Mouse (Mus musculus) forebrain, embryonic 11.5 days (tissue): ENCODE data around the gene Scamp4. TPM values are rescaled to one million over a fixed set of nuclear protein-coding genes. Genes with fewer than 3 reads are reported as not detected.

Experiments used
- ATAC-seq: fragments of 200-750 bp; cut with Nextera tagmentation; replicated peaks from 2 replicates; pipeline ENCODE4 v1.8.0; 2017; ENCODE audit warnings: moderate TSS enrichment; ENCODE audit not compliant: low FRiP score
- DNase-seq: peaks from one replicate; pipeline ENCODE4 v3.0.0-alpha.2; 2017; ENCODE audit warnings: low spot score
- H3K27ac ChIP-seq: fragments of 300-500 bp; sonication (generic); 2 replicates; pipeline ENCODE4 v1.5.1; 2014; ENCODE audit warnings: low read depth, low read length
- H3K27me3 ChIP-seq: fragments of 300-500 bp; sonication (generic); 2 replicates; pipeline ENCODE4 v1.6.1; 2014; ENCODE audit warnings: mild to moderate bottlenecking, low read length, mixed read lengths; ENCODE audit not compliant: control insufficient read depth, insufficient read depth
- H3K36me3 ChIP-seq: fragments of 300-500 bp; sonication (generic); 2 replicates; pipeline ENCODE4 v1.6.1; 2014; ENCODE audit warnings: mild to moderate bottlenecking, low read length, moderate library complexity, mixed read lengths; ENCODE audit not compliant: control insufficient read depth, insufficient read depth
- H3K4me1 ChIP-seq: fragments of 300-500 bp; sonication (generic); replicated peaks from 2 replicates; pipeline ENCODE4 v1.6.1; 2014; ENCODE audit warnings: low read length, mixed read lengths; ENCODE audit not compliant: control insufficient read depth, insufficient read depth
- H3K4me2 ChIP-seq: fragments of 300-500 bp; sonication (generic); 2 replicates; pipeline ENCODE4 v1.6.1; 2014; ENCODE audit warnings: low read depth, mild to moderate bottlenecking, low read length, moderate library complexity, mixed read lengths; ENCODE audit not compliant: severe bottlenecking
- H3K4me3 ChIP-seq: fragments of 300-500 bp; sonication (generic); 2 replicates; pipeline ENCODE4 v1.5.1; 2014; ENCODE audit warnings: low read depth, low read length
- H3K9ac ChIP-seq: fragments of 300-500 bp; sonication (generic); 2 replicates; pipeline ENCODE4 v1.6.1; 2014; ENCODE audit warnings: low read length
- H3K9me3 ChIP-seq: fragments of 300-500 bp; sonication (generic); 2 replicates; pipeline ENCODE4 v1.6.1; 2016; ENCODE audit warnings: low read length, mixed read lengths; ENCODE audit not compliant: control insufficient read depth
- WGBS: fragments of 180-500 bp; shearing (Covaris S2); extraction: QIAGEN DNeasy Blood & Tissue Kit; methylation state at CpG from one replicate; pipeline ENCODE4 v1.1.7; 2014; 5-methylcytosine and 5-hydroxymethylcytosine counted together
- polyA plus RNA-seq: library from polyadenylated mRNA; unstranded; fragments of >200 nt; fragmentation: Nextera tagmentation; extraction: Ambion mirVana; gene quantifications from 2 replicates; pipeline ENCODE4 v1.2.1, GENCODE M21; 2014

Gene Scamp4
- polyA plus RNA-seq, 1 experiment from 2014 or later: 67.7 TPM

GRCm38 (mm10) chr10:80585581-80585980 is 17.1 kb upstream of the Scamp4 start:
- H3K4me3 ChIP-seq: no peak overlapping the region
- H3K4me1 ChIP-seq: peaks cover 14% of the 10 kb centered on the region
- ATAC-seq: no peak
- 93% methylated on average over 8 of the region's 8 CpGs for WGBS
- no peaks in the 10 kb centered on the region; the same call in 1 of the 2 replicates for H3K36me3 ChIP-seq
- H3K9ac ChIP-seq: no peak overlapping the region
- H3K27me3 ChIP-seq: no peaks in the 10 kb centered on the region
- no peaks in the 10 kb centered on the region for H3K9me3 ChIP-seq
- H3K27ac ChIP-seq: no peak overlapping the region
- H3K4me2 ChIP-seq: no peak overlapping the region
- no peak for DNase-seq

GRCm38 (mm10) chr10:80586407-80587304 is 16.0 kb upstream of the Scamp4 start:
- DNase-seq (peak; percentile 52), ATAC-seq (no peak)
- Histone ChIP-seq H3K9me3 (no peaks in the 10 kb centered on the region), H3K9ac (no peak overlapping the region), H3K27me3 (no peaks in the 10 kb centered on the region), H3K36me3 (no peaks in the 10 kb centered on the region; the same call in 1 of the 2 replicates), H3K27ac (0 out of 2 replicates have a peak overlapping the region, but pooled peaks have one; percentile 31), H3K4me1 (peaks cover 14% of the 10 kb centered on the region), H3K4me2 (no peak overlapping the region), H3K4me3 (no peak overlapping the region)
- 93% methylated on average over 51 of the region's 51 CpGs for WGBS

GRCm38 (mm10) chr10:80587305-80587657 is 15.4 kb upstream of the Scamp4 start:
- H3K27ac ChIP-seq: no peak overlapping the region
- DNase-seq (peak; percentile 56), ATAC-seq (no peak)
- H3K9ac ChIP-seq: no peak overlapping the region
- H3K9me3 ChIP-seq: no peaks in the 10 kb centered on the region
- H3K27me3 ChIP-seq: no peaks in the 10 kb centered on the region
- H3K4me1 ChIP-seq: peaks cover 14% of the 10 kb centered on the region
- no peaks in the 10 kb centered on the region; the same call in 1 of the 2 replicates for H3K36me3 ChIP-seq
- WGBS: 62% methylated on average over 4 of the region's 4 CpGs
- H3K4me3 ChIP-seq: no peak overlapping the region
- no peak overlapping the region for H3K4me2 ChIP-seq

GRCm38 (mm10) chr10:80589127-80589878 is 13.4 kb upstream of the Scamp4 start:
- H3K27me3 ChIP-seq: no peaks in the 10 kb centered on the region
- H3K4me2 ChIP-seq: peak overlapping the region; percentile 93
- no peak overlapping the region for H3K27ac ChIP-seq
- H3K36me3 ChIP-seq: no peaks in the 10 kb centered on the region; the same call in 1 of the 2 replicates
- WGBS: 22% methylated on average over 12 of the region's 12 CpGs
- H3K9me3 ChIP-seq: no peaks in the 10 kb centered on the region
- DNase-seq (peak; percentile 50), ATAC-seq (no peak)
- H3K9ac ChIP-seq: peak overlapping the region; percentile 85
- peak overlapping the region; percentile 95 for H3K4me3 ChIP-seq
- peaks cover 14% of the 10 kb centered on the region for H3K4me1 ChIP-seq

GRCm38 (mm10) chr10:80589879-80590854 is 12.5 kb upstream of the Scamp4 start, which contains the start of gene Abhd17a:
TSS of gene Abhd17a (minus strand) at chr10:80590341.
- Histone ChIP-seq H3K9ac (peak within 1 kb of the TSS; percentile 85), H3K9me3 (no peaks in the 10 kb centered on the region), H3K4me3 (peak within 1 kb of the TSS; percentile 95), H3K27me3 (no peaks in the 10 kb centered on the region), H3K4me1 (peaks cover 14% of the 10 kb centered on the region), H3K36me3 (no peaks in the 10 kb centered on the region; the same call in 1 of the 2 replicates), H3K4me2 (peak within 1 kb of the TSS; percentile 93), H3K27ac (no peak within 1 kb of the TSS)
- DNase-seq (peak; percentile 97), ATAC-seq (peak; percentile 97)
- under 1% methylated on average over 70 of the region's 73 CpGs for WGBS

- ATAC-seq (no peak), DNase-seq (no peak)
- no peaks in the 10 kb centered on the region for H3K36me3 ChIP-seq
- 42% methylated on average over 4 of the region's 4 CpGs for WGBS
- no peak overlapping the region for H3K9ac ChIP-seq
- H3K4me3 ChIP-seq: no peak overlapping the region
- no peak overlapping the region for H3K4me2 ChIP-seq
- no peaks in the 10 kb centered on the region for H3K4me1 ChIP-seq
- H3K9me3 ChIP-seq: no peaks in the 10 kb centered on the region
- H3K27ac ChIP-seq: no peak overlapping the region
- H3K27me3 ChIP-seq: no peaks in the 10 kb centered on the region
These were observed 6.4 kb upstream of the Scamp4 start for GRCm38 (mm10) chr10:80596318-80596717.

- H3K9me3 ChIP-seq: no peaks in the 10 kb centered on the region
- WGBS: 34% methylated on average over 7 of the region's 7 CpGs
- peak overlapping the region; percentile 67 for H3K9ac ChIP-seq
- H3K36me3 ChIP-seq: no peaks in the 10 kb centered on the region; the same call in 1 of the 2 replicates
- H3K27me3 ChIP-seq: no peaks in the 10 kb centered on the region
- DNase-seq (no peak), ATAC-seq (peak; percentile 39)
- peaks cover 9% of the 10 kb centered on the region for H3K4me1 ChIP-seq
- peak overlapping the region; percentile 75 for H3K4me3 ChIP-seq
- H3K4me2 ChIP-seq: peak overlapping the region; percentile 89
- peak overlapping the region; percentile 58 for H3K27ac ChIP-seq
These were observed 692 bp downstream of the Scamp4 start for GRCm38 (mm10) chr10:80603364-80603763.
